Mouse (Mus musculus) thymus, postnatal 4 days (tissue): ENCODE data around the gene Cox6b2.
A peak's percentile ranks its signal among the peaks of the same experiment; 100 is the strongest.

Experiments used
- DNase-seq: peaks from one replicate; pipeline ENCODE4 v3.0.0; 2021

The Cox6b2 gene

DNA sequence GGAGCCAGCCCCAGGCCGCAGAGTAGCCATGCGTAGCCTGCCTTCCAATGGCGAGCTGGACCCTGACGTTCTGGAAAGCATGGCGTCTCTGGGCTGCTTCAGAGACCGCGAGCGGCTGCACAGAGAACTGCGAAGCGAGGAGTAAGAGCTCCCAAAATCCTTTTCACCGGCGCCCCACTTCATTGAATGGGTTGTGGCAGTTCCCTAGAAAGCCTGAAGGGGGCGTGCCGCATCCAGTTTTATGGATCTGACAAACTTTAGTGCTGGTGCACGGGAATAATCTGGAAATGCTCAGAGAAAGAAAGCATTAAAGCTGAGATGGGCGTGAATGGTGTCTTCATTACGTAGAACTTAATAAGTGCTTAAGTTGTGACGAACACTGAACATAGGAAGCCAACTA is 47.8 kb downstream of the Cox6b2 start:
- peak; percentile 50 for DNase-seq

DNA sequence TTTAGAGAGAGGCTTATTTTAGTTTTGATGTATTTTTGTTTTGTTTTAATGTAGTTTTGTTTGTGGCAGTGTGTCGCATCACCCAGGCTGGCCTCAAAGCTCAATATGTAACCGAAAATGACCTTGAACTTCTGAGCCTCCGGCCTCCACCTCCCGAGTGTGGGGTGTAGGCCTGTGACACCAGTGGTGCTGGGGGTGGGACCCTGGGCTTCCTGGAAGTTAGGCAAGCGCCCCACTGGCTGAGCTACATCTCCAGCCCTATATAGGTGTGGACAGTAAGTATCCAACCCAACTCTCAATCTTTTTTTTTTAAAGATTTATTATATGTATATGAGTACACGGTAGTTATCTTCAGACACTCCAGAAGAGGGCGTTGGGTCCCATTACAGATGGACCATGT is 49.7 kb downstream of the Cox6b2 start:
- no peak for DNase-seq

DNA sequence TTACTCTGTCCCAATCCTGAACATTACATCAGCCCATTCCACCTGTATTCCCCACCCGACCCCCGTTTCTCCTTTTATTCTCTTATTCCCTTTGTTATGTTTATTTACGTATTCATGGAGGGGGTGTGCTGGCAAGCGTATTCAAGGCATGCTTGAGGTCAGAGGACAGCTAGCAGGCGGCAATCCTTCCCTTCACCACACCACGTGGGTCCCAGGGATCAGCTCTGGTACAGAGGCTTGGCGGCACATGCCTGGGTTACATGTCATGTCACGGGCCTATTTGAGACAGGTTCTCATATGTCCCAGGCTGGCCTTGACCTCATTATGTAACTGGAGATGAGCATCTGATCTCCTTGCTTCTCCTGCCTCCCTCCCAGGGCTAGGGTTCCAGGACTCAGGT is 50.6 kb downstream of the Cox6b2 start:
- DNase-seq: no peak
